Mouse (Mus musculus): ENCODE data around the gene Zfp972.
"Not testable (repeated sequence)": the region's sequence is repeated elsewhere in the genome, so short reads cannot be mapped to it uniquely, and the experiment has no call there.

DNA sequence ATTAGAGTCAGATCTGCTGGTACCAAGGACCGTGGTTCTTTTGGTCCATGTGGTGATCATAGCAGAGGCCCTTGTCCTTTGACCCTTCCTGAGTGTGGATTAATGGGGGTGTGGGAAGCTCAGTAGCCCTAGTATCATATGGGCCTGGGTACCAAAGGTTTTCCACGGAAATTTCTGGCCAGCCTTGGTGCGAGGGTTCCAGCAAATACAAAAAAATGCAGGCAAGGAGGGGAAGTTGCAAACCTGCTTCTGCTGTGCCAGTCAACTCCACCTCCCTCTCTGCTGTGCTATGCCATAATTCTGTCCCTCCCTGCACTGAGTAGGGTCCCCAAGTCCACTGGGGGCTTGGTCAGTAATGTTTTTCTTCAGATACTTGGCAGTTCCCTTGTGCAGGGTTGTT, 27.2 kb downstream of the Zfp972 start:
- not testable (repeated sequence) for TF ChIP-seq CTCF (IDR thresholded peaks at IDR 0.05; ENCODE audit: low read depth); EP300 (optimal IDR thresholded peaks at IDR 0.05)
